Mouse (Mus musculus) frontal cortex, postnatal 10 days (tissue): ENCODE measurements around the gene Parp6.

ENCODE experiments used
- DNase-seq, 2 experiments: peaks; one replicate each; pipeline ENCODE4 v3.0.0; 2022; ENCODE audit warnings: low spot score in 2 of 2, mixed read lengths in 1 of 2

Gene Parp6

DNA sequence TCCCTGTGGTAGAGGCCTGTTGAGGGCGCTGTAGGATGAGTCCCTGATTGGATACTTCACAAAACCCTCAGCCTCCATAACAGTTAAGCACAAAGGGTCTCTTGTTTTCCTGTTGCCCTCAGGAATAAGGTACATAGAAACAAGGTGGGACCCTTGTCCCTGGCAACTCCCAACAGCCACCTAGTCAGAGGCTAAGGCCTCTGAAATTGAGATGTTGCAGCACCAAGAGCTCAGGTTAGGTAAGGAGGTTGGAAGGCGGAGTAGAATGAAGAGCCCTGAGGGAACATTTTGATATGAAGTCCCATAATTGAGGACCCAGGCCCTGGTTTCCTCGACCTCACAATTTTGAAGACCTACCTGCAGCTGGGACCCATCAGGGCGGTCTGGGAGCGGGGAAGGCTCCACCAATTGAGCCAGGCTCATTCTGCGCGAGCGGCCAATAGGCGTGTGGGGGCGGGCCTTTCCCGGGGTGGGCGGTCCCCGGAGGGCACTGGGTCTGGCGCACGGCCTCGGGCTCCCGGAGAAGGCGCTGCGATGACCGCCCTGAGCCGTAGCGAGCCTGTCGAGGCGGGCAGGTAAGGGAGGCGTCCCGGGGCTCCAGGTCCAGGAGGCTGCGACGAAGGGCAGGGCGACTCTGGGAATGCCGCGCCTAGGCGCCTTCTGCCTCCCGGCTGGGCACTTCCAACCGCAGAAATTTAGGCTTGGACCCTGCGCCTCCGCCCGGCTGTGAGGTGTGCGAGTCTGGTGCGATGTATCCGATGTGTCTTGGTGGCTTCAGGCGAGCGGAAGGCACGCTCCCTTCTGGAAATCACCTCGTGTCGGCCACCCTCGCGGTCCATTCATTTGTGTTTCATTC is 62.8 kb downstream of the Parp6 start, which contains the start of gene Gramd2:
Gene Gramd2 (plus strand): TSS at position 467 of the 856 bp plus-strand sequence.
- DNase-seq, result peak in 1 of 2 experiments; percentile 78

DNA sequence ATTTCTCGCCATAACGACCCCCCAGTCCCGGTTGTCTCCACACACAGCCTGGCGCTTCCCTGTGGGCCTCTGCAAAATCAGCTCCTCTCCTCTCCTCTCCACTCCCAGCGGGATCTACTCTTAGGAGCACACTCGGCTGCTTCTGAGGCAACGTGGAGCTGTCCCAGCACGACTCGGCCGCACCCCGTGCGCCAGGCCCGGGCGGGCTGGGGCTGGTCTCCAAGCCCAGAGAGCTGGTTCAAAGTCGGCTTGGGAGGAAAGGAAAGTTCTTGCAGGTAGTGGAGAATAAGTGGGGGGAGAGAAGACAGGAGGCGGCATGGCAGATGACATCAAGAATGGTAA is 63.4 kb downstream of the Parp6 start:
- no peak for DNase-seq

DNA sequence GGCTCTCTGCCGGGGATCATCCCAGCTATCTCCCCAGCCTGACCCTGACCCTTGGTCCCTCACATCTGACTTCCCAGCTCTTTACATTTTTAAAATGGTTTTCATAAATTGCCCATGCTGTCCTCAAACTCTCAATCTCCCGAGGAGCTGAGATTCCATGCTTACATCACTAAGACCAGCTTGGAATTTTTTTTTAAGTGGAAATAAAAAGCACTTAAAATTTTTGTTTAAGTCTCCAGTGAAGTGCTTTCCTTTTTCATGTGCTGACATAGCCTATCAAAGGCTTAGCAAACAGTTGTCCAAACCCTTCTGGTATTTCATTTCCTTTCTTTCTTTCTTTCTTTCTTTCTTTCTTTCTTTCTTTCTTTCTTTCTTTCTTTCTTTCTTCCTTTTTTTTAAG is 66.9 kb downstream of the Parp6 start:
- DNase-seq, result no peak

DNA sequence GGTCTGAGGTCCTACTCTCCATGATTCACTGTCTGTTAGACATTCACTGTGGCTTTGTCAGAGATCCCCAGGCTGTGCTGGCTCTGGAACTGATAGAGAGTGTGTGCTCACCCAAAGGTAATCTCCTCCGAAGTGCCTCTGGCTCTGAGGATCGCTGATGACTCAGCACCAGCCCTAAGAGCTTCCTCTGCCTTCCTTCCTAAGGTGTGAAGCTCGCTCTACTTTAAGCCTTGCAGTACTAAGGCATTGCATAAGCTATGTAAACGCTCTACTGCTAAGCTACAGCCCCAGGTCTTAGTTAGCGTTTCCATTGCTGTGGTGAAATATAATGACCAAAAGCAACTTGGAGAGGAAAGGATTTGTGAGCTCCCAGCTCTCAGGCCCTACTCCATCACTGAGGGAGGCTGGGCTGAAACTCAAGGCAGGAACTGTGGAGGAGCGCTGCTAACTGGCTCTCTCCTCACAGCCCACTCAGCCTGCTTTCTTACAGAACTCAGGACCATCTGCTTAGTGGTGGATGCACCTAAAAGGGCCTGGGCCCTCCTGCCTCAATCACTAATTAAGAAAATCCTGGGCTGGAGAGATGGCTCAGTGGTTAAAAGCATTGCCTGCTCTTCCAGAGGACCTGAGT is 70.4 kb downstream of the Parp6 start:
- DNase-seq, result no peak

DNA sequence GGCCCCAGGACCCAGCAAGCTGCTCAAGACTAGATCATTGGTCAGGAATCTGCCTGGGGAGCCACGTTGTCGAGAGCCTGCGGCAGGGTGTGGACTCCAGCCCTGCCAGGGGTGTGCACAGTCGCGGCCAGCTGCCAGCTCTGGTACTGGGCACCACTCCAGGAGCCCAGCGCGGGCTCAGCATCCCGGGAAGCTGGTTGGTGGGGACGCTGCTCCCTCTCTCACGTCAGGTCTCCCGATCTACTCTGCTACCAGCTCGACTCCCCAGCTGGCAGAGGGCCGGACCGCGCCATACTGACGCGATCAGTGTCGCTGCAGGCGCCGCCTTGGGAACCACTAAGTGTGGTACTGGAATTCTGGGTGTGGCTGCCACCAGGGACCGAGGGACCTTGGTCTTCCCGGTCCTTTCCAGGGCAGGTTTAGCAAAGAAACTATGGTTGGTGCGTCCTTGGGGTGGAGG is 74.6 kb downstream of the Parp6 start:
- DNase-seq, result peak; percentile 86 to 89

DNA sequence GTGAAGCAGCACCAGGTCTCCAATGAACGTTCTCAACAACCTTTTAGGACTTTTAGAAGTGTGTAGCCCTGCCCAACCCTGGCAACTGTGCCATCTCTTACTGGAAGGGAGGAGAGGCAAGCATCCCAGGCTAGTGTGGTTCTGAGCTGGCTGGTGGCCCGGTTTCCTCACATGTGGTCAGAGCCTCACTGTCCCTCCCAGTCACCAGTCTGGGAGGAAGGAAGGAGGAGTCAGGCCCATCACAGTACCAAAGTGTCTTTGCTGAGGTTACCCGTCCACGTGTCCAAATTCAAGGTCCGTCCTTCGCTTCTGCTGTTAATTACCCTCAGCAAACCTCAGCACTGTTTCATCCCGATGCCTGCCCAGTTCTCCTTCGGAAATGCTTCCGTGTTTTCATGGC is 75.1 kb downstream of the Parp6 start:
- peak; percentile 45 to 58 for DNase-seq

DNA sequence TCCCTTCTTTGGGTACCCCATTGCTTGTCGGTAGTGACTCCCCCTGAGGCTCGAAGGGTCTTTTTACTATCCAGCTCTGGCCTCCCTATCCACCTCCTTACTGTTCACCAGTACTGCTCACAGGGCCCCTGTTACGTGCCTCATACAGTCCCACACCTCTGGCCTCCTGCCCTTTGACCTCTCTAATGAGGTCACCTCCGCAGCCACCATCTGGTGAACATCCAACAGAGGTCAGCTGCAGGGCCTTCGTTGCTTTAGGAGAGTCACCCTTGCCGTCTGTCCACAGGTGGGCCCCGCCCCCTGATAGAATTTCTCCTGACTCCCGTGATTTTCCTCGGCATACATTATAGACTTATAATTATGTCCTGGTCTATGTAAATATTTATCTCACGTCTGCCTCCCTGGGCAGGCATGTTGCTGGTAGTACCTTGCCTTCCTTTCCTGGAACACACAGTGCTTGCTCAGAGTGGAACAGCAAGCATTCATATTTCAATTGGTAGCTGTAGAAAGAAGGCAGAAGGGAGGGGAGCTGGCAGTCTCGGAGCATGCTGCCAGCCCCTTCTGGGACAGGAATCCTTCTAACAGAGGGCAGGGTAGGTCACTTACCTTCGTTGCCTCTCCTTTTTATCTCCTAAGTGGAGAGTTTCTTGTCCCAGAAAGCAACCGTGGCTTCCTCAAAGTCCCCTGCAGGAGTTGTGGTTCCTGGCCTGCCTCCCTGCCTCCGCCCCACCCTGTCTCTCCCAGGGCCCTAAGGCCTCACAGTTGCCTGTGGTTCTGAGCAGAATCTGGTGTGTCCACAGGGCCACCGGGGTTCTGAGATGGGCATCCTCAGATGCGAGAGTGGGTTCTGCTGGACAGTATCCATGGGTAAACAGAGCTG is 77.7 kb downstream of the Parp6 start:
- no peak for DNase-seq

DNA sequence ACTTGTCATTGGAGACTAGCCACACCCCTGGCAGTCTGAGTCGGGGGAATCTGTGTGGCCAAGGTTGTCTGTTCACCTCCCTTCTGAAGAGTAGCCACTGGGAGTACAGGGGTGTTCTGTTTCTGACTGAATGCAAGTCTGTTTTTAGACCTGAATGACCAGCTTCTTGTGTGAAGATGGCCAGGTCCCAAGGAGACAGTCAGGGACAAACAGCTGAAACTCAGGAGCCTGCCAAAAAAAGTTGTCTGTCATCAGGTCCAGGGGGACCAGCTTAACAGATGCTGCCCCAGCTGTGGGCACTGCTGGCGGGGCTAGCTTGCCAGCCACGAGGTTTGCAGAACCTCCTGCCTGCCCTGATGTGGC is 78.3 kb downstream of the Parp6 start:
- peak in 1 of 2 experiments; percentile 43 for DNase-seq

DNA sequence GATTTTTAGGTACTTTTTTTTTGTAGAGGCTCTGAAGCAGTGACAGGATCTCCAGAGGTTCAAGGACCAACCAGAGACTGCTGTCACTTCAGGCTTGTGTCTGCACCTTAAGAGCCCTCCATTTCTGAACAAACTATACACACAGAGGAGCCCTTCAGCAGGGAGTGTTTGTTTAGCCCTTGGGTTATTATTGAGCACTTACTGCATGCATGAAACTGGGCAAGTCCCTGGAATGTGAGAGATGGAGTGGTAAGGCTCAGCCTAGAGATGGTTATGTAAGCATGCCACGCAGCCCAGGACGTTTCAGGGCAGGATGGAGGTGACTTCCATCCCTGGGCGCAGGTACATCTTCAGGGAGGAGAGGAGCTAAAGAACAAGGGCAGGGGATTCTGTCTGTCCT is 79.3 kb downstream of the Parp6 start:
- DNase-seq, result no peak
